Mouse (Mus musculus): ENCODE results near the gene Pank1. TPM values are rescaled to one million over a fixed set of nuclear protein-coding genes. Genes with fewer than 3 reads are reported as not detected.

The Pank1 gene
- polyA plus RNA-seq, 1 experiment from 2014 or later, result 10.7 TPM

- DNase-seq (no peak), ATAC-seq (ENCODE audit: low FRiP score, low TSS enrichment) (no peak)
- H3K4me1 ChIP-seq (ENCODE audit: control insufficient read depth, insufficient read depth, low read length), result no peaks in the 10 kb centered on the region
- H3K4me2 ChIP-seq (ENCODE audit: low read length), result no peak overlapping the region
- no peak overlapping the region for H3K9ac ChIP-seq (replicated peaks; ENCODE audit: low read length)
- H3K4me3 ChIP-seq (replicated peaks; ENCODE audit: low read depth, low read length), result no peak overlapping the region
- H3K27me3 ChIP-seq (ENCODE audit: control insufficient read depth, insufficient read depth, low read length), result no peaks in the 10 kb centered on the region
- no peaks in the 10 kb centered on the region for H3K36me3 ChIP-seq (ENCODE audit: control insufficient read depth, insufficient read depth, low read length)
- no peaks in the 10 kb centered on the region for H3K9me3 ChIP-seq (ENCODE audit: control insufficient read depth, low read length)
- H3K27ac ChIP-seq (replicated peaks; ENCODE audit: low read depth, low read length), result no peak overlapping the region
- 88% methylated on average over 4 of the region's 4 CpGs for WGBS
Observed at GRCm38 (mm10) chr19:34886324-34886723, 7.1 kb upstream of the Pank1 start.

- Histone ChIP-seq H3K4me1 (ENCODE audit: control insufficient read depth, insufficient read depth, low read length) (0 out of 2 replicates have a peak, but pooled peaks cover 7% of the 10 kb centered on the region), H3K4me3 (replicated peaks; ENCODE audit: low read depth, low read length) (no peak overlapping the region), H3K27me3 (ENCODE audit: control insufficient read depth, insufficient read depth, low read length) (no peaks in the 10 kb centered on the region), H3K36me3 (ENCODE audit: control insufficient read depth, insufficient read depth, low read length) (no peaks in the 10 kb centered on the region), H3K27ac (replicated peaks; ENCODE audit: low read depth, low read length) (no peak overlapping the region), H3K4me2 (ENCODE audit: low read length) (no peak overlapping the region), H3K9ac (replicated peaks; ENCODE audit: low read length) (no peak overlapping the region), H3K9me3 (ENCODE audit: control insufficient read depth, low read length) (no peaks in the 10 kb centered on the region)
- no peak for ATAC-seq (ENCODE audit: low FRiP score, low TSS enrichment)
- 93% methylated on average over 3 of the region's 3 CpGs for WGBS
- DNase-seq, result no peak
Observed at GRCm38 (mm10) chr19:34883526-34884224, 4.4 kb upstream of the Pank1 start.

DNA sequence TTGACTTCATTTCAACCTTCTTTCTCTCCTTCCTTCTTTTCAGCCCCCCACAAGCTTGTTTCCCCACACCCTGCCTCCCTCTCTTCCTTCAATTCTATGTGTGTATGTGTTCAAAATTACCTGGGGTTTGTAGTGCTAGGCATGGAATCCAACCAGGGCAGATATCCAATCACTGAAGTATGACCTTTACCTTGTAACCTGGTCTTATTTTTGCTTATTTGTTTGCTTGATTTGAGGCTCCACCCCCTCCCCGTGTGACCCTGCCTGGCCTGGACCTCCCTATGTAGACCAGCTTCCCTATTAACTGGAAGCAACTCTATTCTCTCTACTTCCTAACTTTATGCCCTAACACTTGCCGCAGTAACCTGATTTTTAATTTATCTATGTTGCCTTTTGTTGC, 3.2 kb upstream of the Pank1 start:
- no peaks in the 10 kb centered on the region for H3K27me3 ChIP-seq (ENCODE audit: control insufficient read depth, insufficient read depth, low read length)
- H3K4me2 ChIP-seq (ENCODE audit: low read length), result no peak overlapping the region
- no peak overlapping the region for H3K9ac ChIP-seq (replicated peaks; ENCODE audit: low read length)
- no peak overlapping the region for H3K27ac ChIP-seq (replicated peaks; ENCODE audit: low read depth, low read length)
- 0 out of 2 replicates have a peak, but pooled peaks cover 10% of the 10 kb centered on the region for H3K4me1 ChIP-seq (ENCODE audit: control insufficient read depth, insufficient read depth, low read length)
- DNase-seq, result no peak
- ATAC-seq (ENCODE audit: low FRiP score, low TSS enrichment), result no peak
- 85% methylated on average over 2 of the region's 2 CpGs for WGBS
- H3K4me3 ChIP-seq (replicated peaks; ENCODE audit: low read depth, low read length), result no peak overlapping the region
- H3K36me3 ChIP-seq (ENCODE audit: control insufficient read depth, insufficient read depth, low read length), result no peaks in the 10 kb centered on the region
- no peaks in the 10 kb centered on the region for H3K9me3 ChIP-seq (ENCODE audit: control insufficient read depth, low read length)

GRCm38 (mm10) chr19:34881160-34881559, 1.9 kb upstream of the Pank1 start:
- 85% methylated on average over 5 of the region's 5 CpGs for WGBS
- no peaks in the 10 kb centered on the region for H3K27me3 ChIP-seq (ENCODE audit: control insufficient read depth, insufficient read depth, low read length)
- no peak for ATAC-seq (ENCODE audit: low FRiP score, low TSS enrichment)

DNA sequence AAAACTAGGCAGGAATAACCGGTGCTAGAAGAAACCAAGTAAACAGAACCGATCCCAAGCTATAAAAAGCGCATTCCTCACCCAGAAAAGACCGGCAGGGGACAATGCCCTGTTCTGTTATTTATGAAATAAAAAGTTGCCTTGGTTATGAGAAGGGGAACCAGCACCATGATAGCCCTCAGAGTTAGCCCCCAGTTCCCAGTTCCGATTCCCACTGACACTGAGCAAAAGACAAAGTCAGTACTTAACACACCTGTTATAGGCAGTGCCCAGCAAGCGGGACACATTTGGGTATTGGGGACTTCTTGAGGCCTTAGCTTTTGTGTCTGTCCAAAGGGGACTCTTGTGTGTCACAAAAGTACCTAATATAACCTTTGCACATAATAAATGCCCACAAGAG, 369 bp upstream of the Pank1 start:
- peak overlapping the region; percentile 97 for H3K27ac ChIP-seq (replicated peaks; ENCODE audit: low read depth, low read length)
- peak overlapping the region; percentile 77 for H3K4me2 ChIP-seq (ENCODE audit: low read length)

More at GRCm38 (mm10) chr19:34881160-34881559, 1.9 kb upstream of the Pank1 start:
- Histone ChIP-seq H3K9me3 (ENCODE audit: control insufficient read depth, low read length) (no peaks in the 10 kb centered on the region), H3K4me1 (ENCODE audit: control insufficient read depth, insufficient read depth, low read length) (0 out of 2 replicates have a peak, but pooled peaks cover 14% of the 10 kb centered on the region), H3K4me2 (ENCODE audit: low read length) (no peak overlapping the region), H3K36me3 (ENCODE audit: control insufficient read depth, insufficient read depth, low read length) (no peaks in the 10 kb centered on the region), H3K4me3 (replicated peaks; ENCODE audit: low read depth, low read length) (no peak overlapping the region), H3K9ac (replicated peaks; ENCODE audit: low read length) (no peak overlapping the region), H3K27ac (replicated peaks; ENCODE audit: low read depth, low read length) (no peak overlapping the region)
- DNase-seq, result no peak

DNA sequence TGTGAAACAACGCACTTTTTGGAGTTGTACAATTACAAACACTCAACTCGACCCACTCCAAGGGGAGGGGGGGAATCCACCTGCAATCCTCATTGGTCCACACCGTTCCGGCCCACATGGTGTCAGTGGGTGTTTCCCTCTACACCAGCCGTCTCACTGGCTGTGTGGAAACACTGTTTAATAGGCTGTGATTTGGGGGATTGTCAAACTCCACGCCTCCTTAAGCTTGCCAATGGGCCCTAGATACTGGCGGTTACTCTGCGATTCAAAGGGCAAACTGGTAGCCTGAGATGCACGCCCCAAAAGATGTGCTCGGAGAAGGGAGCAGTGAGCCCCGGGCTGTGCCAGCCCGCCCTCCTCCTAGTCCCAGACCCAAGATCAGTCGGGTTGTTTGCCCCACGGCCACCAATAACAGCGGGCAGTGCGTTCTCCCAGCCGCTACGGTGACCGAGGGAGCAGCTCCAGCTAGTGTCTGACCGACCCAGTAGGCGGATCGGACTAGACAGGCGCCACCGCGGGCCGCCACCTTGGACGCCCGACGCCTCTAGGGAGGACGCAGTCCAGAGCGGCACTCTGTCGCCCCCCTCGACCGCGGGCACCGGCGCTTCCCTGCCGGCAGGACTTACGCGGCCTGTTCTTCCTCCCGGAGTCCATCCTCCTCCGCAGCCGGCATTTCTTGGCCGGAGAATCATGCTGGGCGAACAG, 1.2 kb downstream of the Pank1 start:
- WGBS, result 1% methylated on average over 45 of the region's 45 CpGs
- peak; percentile 92 for DNase-seq
- Histone ChIP-seq H3K4me1 (ENCODE audit: control insufficient read depth, insufficient read depth, low read length) (0 out of 2 replicates have a peak, but pooled peaks cover 14% of the 10 kb centered on the region), H3K9ac (replicated peaks; ENCODE audit: low read length) (peak overlapping the region; percentile 96), H3K4me2 (ENCODE audit: low read length) (peak overlapping the region; percentile 77), H3K36me3 (ENCODE audit: control insufficient read depth, insufficient read depth, low read length) (no peaks in the 10 kb centered on the region), H3K9me3 (ENCODE audit: control insufficient read depth, low read length) (no peaks in the 10 kb centered on the region), H3K27ac (replicated peaks; ENCODE audit: low read depth, low read length) (peak overlapping the region; percentile 97), H3K27me3 (ENCODE audit: control insufficient read depth, insufficient read depth, low read length) (no peaks in the 10 kb centered on the region), H3K4me3 (replicated peaks; ENCODE audit: low read depth, low read length) (peak overlapping the region; percentile 94)
- peak; percentile 94 for ATAC-seq (ENCODE audit: low FRiP score, low TSS enrichment)

More for the DNA sequence above, 369 bp upstream of the Pank1 start:
- no peaks in the 10 kb centered on the region for H3K36me3 ChIP-seq (ENCODE audit: control insufficient read depth, insufficient read depth, low read length)
- no peaks in the 10 kb centered on the region for H3K9me3 ChIP-seq (ENCODE audit: control insufficient read depth, low read length)
- WGBS, result 26% methylated on average over 6 of the region's 6 CpGs
- no peaks in the 10 kb centered on the region for H3K27me3 ChIP-seq (ENCODE audit: control insufficient read depth, insufficient read depth, low read length)
- ATAC-seq (ENCODE audit: low FRiP score, low TSS enrichment), result no peak
- 0 out of 2 replicates have a peak, but pooled peaks cover 14% of the 10 kb centered on the region for H3K4me1 ChIP-seq (ENCODE audit: control insufficient read depth, insufficient read depth, low read length)
- H3K4me3 ChIP-seq (replicated peaks; ENCODE audit: low read depth, low read length), result peak overlapping the region; percentile 94
- peak; percentile 6 for DNase-seq
- H3K9ac ChIP-seq (replicated peaks; ENCODE audit: low read length), result peak overlapping the region; percentile 96

DNA sequence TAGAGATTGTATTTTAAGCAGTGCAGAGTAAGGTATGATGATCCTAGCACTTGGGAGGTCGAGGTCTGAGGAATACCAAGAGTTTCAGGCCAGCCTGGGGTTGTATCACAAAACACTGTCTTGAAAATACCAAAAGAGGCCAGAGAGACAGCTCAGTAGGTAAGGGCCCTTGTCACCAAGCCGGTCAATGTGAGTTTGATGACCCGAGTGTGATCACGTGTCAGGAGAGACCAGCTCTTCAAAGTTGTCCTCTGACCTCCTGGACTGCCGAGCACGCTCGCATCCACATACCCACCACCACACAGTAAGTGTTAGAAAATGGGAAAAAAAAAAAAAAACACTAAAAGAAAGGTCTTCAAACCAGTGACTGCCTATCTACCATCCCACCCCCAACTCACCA, 2.6 kb downstream of the Pank1 start:
- Histone ChIP-seq H3K4me2 (ENCODE audit: low read length) (peak overlapping the region; percentile 77), H3K36me3 (ENCODE audit: control insufficient read depth, insufficient read depth, low read length) (no peaks in the 10 kb centered on the region), H3K4me1 (ENCODE audit: control insufficient read depth, insufficient read depth, low read length) (0 out of 2 replicates have a peak, but pooled peaks cover 14% of the 10 kb centered on the region), H3K9ac (replicated peaks; ENCODE audit: low read length) (no peak overlapping the region), H3K9me3 (ENCODE audit: control insufficient read depth, low read length) (no peaks in the 10 kb centered on the region), H3K4me3 (replicated peaks; ENCODE audit: low read depth, low read length) (no peak overlapping the region), H3K27me3 (ENCODE audit: control insufficient read depth, insufficient read depth, low read length) (no peaks in the 10 kb centered on the region), H3K27ac (replicated peaks; ENCODE audit: low read depth, low read length) (no peak overlapping the region)
- 87% methylated on average over 7 of the region's 7 CpGs for WGBS
- DNase-seq, result no peak
- ATAC-seq (ENCODE audit: low FRiP score, low TSS enrichment), result no peak

- Histone ChIP-seq H3K4me3 (replicated peaks; ENCODE audit: low read depth, low read length) (no peak overlapping the region), H3K4me2 (ENCODE audit: low read length) (no peak overlapping the region), H3K4me1 (ENCODE audit: control insufficient read depth, insufficient read depth, low read length) (no peaks in the 10 kb centered on the region), H3K27ac (replicated peaks; ENCODE audit: low read depth, low read length) (no peak overlapping the region), H3K36me3 (ENCODE audit: control insufficient read depth, insufficient read depth, low read length) (no peaks in the 10 kb centered on the region), H3K27me3 (ENCODE audit: control insufficient read depth, insufficient read depth, low read length) (no peaks in the 10 kb centered on the region), H3K9ac (replicated peaks; ENCODE audit: low read length) (no peak overlapping the region), H3K9me3 (ENCODE audit: control insufficient read depth, low read length) (0 out of 2 replicates have a peak, but pooled peaks cover 3% of the 10 kb centered on the region)
- ATAC-seq (ENCODE audit: low FRiP score, low TSS enrichment) (no peak), DNase-seq (no peak)
- 91% methylated on average over 3 of the region's 3 CpGs for WGBS
Observed at GRCm38 (mm10) chr19:34869375-34869774, 9.9 kb downstream of the Pank1 start.

Data from midbrain, embryonic 14.5 days (tissue).